Mouse (Mus musculus) liver, adult 2 months (tissue): ENCODE data around the gene Adgrv1. TPM values are rescaled to one million over a fixed set of nuclear protein-coding genes. Genes with fewer than 3 reads are reported as not detected.
"Not testable (repeated sequence)": the region's sequence is repeated elsewhere in the genome, so short reads cannot be mapped to it uniquely, and the experiment has no call there.

Experiments used
- DNase-seq: peaks from one replicate; pipeline ENCODE4 v3.0.0-alpha.2; 2011; ENCODE audit warnings: low read depth, low spot score; ENCODE audit errors: extremely low read depth
- H3K27ac ChIP-seq: fragments of 200-500 bp; replicated peaks from 2 replicates; pipeline ENCODE4 v1.5.1; 2012; ENCODE audit warnings: low read depth, mild to moderate bottlenecking, control low read depth, inconsistent platforms, low read length; ENCODE audit not compliant: insufficient read depth
- H3K27me3 ChIP-seq: fragments of 200-500 bp; 2 replicates; pipeline ENCODE4 v1.6.1; 2012; ENCODE audit warnings: mild to moderate bottlenecking, moderate library complexity, low read length, inconsistent platforms; ENCODE audit not compliant: control insufficient read depth, insufficient read depth
- H3K36me3 ChIP-seq: fragments of 200-500 bp; 2 replicates; pipeline ENCODE4 v1.6.1; 2012; ENCODE audit warnings: low read length, inconsistent platforms; ENCODE audit not compliant: control insufficient read depth, insufficient read depth
- H3K4me1 ChIP-seq: fragments of 200-500 bp; 2 replicates; pipeline ENCODE4 v1.6.1; 2011; ENCODE audit warnings: low read length; ENCODE audit not compliant: control insufficient read depth, insufficient read depth
- H3K4me3 ChIP-seq: fragments of 200-500 bp; 2 replicates; pipeline ENCODE4 v1.5.1; 2011; ENCODE audit warnings: low read depth, mild to moderate bottlenecking, control low read depth, low read length, moderate library complexity; ENCODE audit not compliant: insufficient read depth
- H3K79me2 ChIP-seq: fragments of 200-500 bp; 2 replicates; pipeline ENCODE4 v1.6.1; 2012; ENCODE audit warnings: inconsistent platforms, mild to moderate bottlenecking, low read length, moderate library complexity; ENCODE audit not compliant: control insufficient read depth, insufficient read depth
- H3K9ac ChIP-seq: fragments of 200-500 bp; 2 replicates; pipeline ENCODE4 v1.6.1; 2012; ENCODE audit warnings: low read depth, mild to moderate bottlenecking, control low read depth, inconsistent platforms, low read length
- CTCF ChIP-seq: fragments of 200-500 bp; IDR thresholded peaks from 2 replicates; pipeline ENCODE4 v1.5.1; 2011; ENCODE audit warnings: low read depth, low read length, control low read depth
- POLR2A ChIP-seq: fragments of 200-500 bp; IDR thresholded peaks from 2 replicates; pipeline ENCODE4 v1.6.1; 2011; ENCODE audit warnings: low read length, control low read depth; ENCODE audit not compliant: insufficient read depth; ENCODE audit errors: extremely low read depth
- WGBS: fragments of 180-500 bp; shearing (Covaris S2); methylation state at CpG from one replicate; pipeline ENCODE4 v1.1.7; 2018; 5-methylcytosine and 5-hydroxymethylcytosine counted together
- polyA plus RNA-seq: library from polyadenylated mRNA; depleted of rRNA; stranded (reverse); fragments of >200 nt; gene quantifications from 2 replicates; pipeline ENCODE4 v1.2.3, GENCODE M21; 2012
- total RNA-seq: library from RNA; depleted of rRNA; stranded (reverse); fragments of >200 nt; gene quantifications from 2 replicates; pipeline ENCODE4 v1.2.3, GENCODE M21; 2014

Adgrv1 gene
- total and polyA plus RNA-seq, 2 experiments, result 1.5 to 3.1 TPM

- 0 out of 2 replicates have a peak overlapping the region, but pooled peaks have one; percentile 13 for H3K27ac ChIP-seq
- H3K4me1 ChIP-seq, result 0 out of 2 replicates have a peak, but pooled peaks cover 2% of the 10 kb centered on the region
- no peaks in the 10 kb centered on the region for H3K79me2 ChIP-seq
- H3K9ac ChIP-seq, result no peak overlapping the region
- DNase-seq, result peak; percentile 75
- no peak overlapping the region; the same call in 1 of the 2 replicates for H3K4me3 ChIP-seq
- 17% methylated on average over 5 of the region's 5 CpGs for WGBS
- H3K36me3 ChIP-seq, result no peaks in the 10 kb centered on the region
- TF ChIP-seq POLR2A (no peak), CTCF (no peak)
- no peaks in the 10 kb centered on the region for H3K27me3 ChIP-seq
Observed at GRCm38 (mm10) chr13:81279351-81279736, 353.6 kb downstream of the Adgrv1 start.

GRCm38 (mm10) chr13:81278669-81279350, 354.1 kb downstream of the Adgrv1 start:
- no peak overlapping the region for H3K9ac ChIP-seq
- no peak overlapping the region for H3K4me3 ChIP-seq
- no peak for TF ChIP-seq CTCF
- no peak for TF ChIP-seq POLR2A
- H3K79me2 ChIP-seq, result no peaks in the 10 kb centered on the region
- peak; percentile 39 for DNase-seq
- 29% methylated on average over 2 of the region's 2 CpGs for WGBS
- no peaks in the 10 kb centered on the region for H3K27me3 ChIP-seq
- 0 out of 2 replicates have a peak overlapping the region, but pooled peaks have one; percentile 13 for H3K27ac ChIP-seq
- no peaks in the 10 kb centered on the region for H3K36me3 ChIP-seq
- 0 out of 2 replicates have a peak, but pooled peaks cover 2% of the 10 kb centered on the region for H3K4me1 ChIP-seq

DNA sequence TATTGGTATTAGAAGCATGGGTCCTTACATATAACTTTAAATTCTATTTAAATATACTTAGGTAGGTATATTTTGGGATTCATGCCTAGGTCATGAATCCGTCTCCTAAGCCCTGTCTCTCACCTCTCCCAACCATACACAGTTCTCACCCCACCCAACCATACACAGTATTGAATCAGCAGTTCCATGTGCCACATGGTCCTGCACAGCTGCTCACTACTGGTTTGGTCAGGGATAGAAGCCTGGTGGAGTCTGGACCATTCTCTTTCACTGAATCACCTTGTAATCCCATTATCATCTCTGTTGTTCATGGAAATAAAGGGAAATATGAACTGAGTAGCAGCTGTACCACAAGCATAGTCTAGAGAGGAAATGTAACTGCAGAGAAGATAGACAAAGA, 359.1 kb downstream of the Adgrv1 start:
- no peak overlapping the region for H3K27ac ChIP-seq
- no peak for TF ChIP-seq CTCF
- no peak for TF ChIP-seq POLR2A
- H3K36me3 ChIP-seq, result no peaks in the 10 kb centered on the region
- WGBS, result 92% methylated on average over 1 of the region's 1 CpGs
- H3K9ac ChIP-seq, result no peak overlapping the region
- no peaks in the 10 kb centered on the region for H3K4me1 ChIP-seq
- no peaks in the 10 kb centered on the region for H3K79me2 ChIP-seq
- DNase-seq, result no peak
- H3K27me3 ChIP-seq, result no peaks in the 10 kb centered on the region
- H3K4me3 ChIP-seq, result no peak overlapping the region

- H3K4me1 ChIP-seq, result no peaks in the 10 kb centered on the region; the same call in 1 of the 2 replicates
- no peak overlapping the region for H3K9ac ChIP-seq
- no peaks in the 10 kb centered on the region for H3K79me2 ChIP-seq
- no peak overlapping the region for H3K4me3 ChIP-seq
- H3K36me3 ChIP-seq, result no peaks in the 10 kb centered on the region
- DNase-seq, result no peak
- TF ChIP-seq POLR2A (no peak), CTCF (no peak)
- H3K27me3 ChIP-seq, result no peaks in the 10 kb centered on the region
- 88% methylated on average over 6 of the region's 6 CpGs for WGBS
- H3K27ac ChIP-seq, result no peak overlapping the region
Observed at GRCm38 (mm10) chr13:81270396-81270795, 362.6 kb downstream of the Adgrv1 start.

DNA sequence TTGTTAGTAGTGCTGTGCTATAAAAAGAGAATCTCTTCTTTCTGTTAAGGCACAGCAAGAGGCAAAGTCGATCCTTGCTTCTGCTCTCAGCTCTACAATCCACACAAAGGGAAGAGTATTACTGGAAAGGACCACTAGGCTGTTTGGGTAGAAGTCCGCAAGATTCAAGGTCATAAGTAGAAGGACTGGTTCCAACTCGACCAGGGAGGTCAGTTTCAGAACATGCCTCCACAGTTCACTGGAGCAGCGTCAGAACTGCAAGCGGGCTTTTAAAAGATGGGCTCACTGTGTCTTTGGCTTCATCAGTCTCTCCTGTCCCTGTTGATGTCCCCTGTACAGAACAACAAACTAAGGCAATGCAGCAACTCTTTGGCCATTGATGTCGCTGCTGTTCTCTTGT, 363.9 kb downstream of the Adgrv1 start:
- Histone ChIP-seq H3K79me2 (no peaks in the 10 kb centered on the region), H3K36me3 (no peaks in the 10 kb centered on the region), H3K27me3 (no peaks in the 10 kb centered on the region), H3K9ac (no peak overlapping the region), H3K4me1 (no peaks in the 10 kb centered on the region; the same call in 1 of the 2 replicates), H3K4me3 (no peak overlapping the region), H3K27ac (no peak overlapping the region)
- TF ChIP-seq POLR2A (no peak), CTCF (no peak)
- 78% methylated on average over 6 of the region's 6 CpGs for WGBS
- DNase-seq, result peak; percentile 12

DNA sequence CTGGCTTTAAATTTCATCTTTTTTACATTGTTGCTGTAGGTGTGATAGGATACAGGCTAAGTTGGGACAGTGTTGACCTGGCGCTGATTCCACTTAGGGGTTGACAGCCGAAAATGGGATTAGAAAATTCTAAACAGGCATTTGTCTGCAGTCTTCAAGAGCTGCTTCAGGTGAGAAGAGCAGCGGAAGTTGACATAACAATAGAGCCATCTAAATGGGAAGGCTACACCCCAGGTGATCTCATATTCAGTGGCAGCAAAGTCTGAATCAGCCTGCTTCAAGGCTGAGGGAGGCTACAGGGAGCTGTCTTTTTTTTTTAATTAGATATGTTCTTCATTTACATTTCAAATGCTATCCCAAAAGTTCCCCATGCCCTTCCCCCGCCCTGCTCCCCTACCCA, 365.5 kb downstream of the Adgrv1 start:
- not testable (repeated sequence) for H3K79me2 ChIP-seq, H3K4me1 ChIP-seq, H3K4me3 ChIP-seq, H3K27me3 ChIP-seq, H3K36me3 ChIP-seq, H3K9ac ChIP-seq, DNase-seq, H3K27ac ChIP-seq
- WGBS, result 89% methylated on average over 4 of the region's 4 CpGs
